Mouse (Mus musculus) midbrain, postnatal 0 days (tissue): Measurements from ENCODE around the gene Heyl. TPM values are rescaled to one million over a fixed set of nuclear protein-coding genes. Genes with fewer than 3 reads are reported as not detected.

Source experiments
- ATAC-seq: fragments of 200-750 bp; cut with Nextera tagmentation; 2 replicates; pipeline ENCODE4 v1.8.0; 2017; ENCODE audit warnings: moderate number of reproducible peaks, mild to moderate bottlenecking, moderate TSS enrichment, moderate library complexity; ENCODE audit not compliant: low FRiP score
- DNase-seq: peaks from one replicate; pipeline ENCODE4 v3.0.0-alpha.2; 2015; ENCODE audit warnings: low spot score
- H3K27ac ChIP-seq: fragments of 300-500 bp; sonication (generic); 2 replicates; pipeline ENCODE4 v1.5.1; 2014; ENCODE audit warnings: low read depth, mild to moderate bottlenecking, low read length, mixed read lengths
- H3K27me3 ChIP-seq: fragments of 300-500 bp; sonication (generic); 2 replicates; pipeline ENCODE4 v1.6.1; 2014; ENCODE audit warnings: low read length, control low read depth, mixed read lengths; ENCODE audit not compliant: insufficient read depth
- H3K36me3 ChIP-seq: fragments of 300-500 bp; sonication (generic); 2 replicates; pipeline ENCODE4 v1.6.1; 2014; ENCODE audit warnings: low read length, control low read depth, mixed read lengths; ENCODE audit not compliant: insufficient read depth
- H3K4me1 ChIP-seq: fragments of 300-500 bp; sonication (generic); 2 replicates; pipeline ENCODE4 v1.6.1; 2014; ENCODE audit warnings: mild to moderate bottlenecking, control low read depth, antibody characterized with exemption, low read length, mixed read lengths; ENCODE audit not compliant: insufficient read depth
- H3K4me2 ChIP-seq: fragments of 300-500 bp; sonication (generic); 2 replicates; pipeline ENCODE4 v1.6.1; 2014; ENCODE audit warnings: low read depth, mild to moderate bottlenecking, low read length, mixed read lengths; ENCODE audit not compliant: poor library complexity, severe bottlenecking
- H3K4me3 ChIP-seq: fragments of 300-500 bp; sonication (generic); 2 replicates; pipeline ENCODE4 v1.5.1; 2014; ENCODE audit warnings: low read depth, mild to moderate bottlenecking, low read length, moderate library complexity
- H3K9ac ChIP-seq: fragments of 300-500 bp; sonication (generic); replicated peaks from 2 replicates; pipeline ENCODE4 v1.6.1; 2014; ENCODE audit warnings: mild to moderate bottlenecking, low read length, moderate library complexity, mixed read lengths; ENCODE audit not compliant: poor library complexity, severe bottlenecking
- H3K9me3 ChIP-seq: fragments of 300-500 bp; sonication (generic); 2 replicates; pipeline ENCODE4 v1.6.1; 2016; ENCODE audit warnings: low read length, control low read depth
- CTCF ChIP-seq: IDR thresholded peaks from 2 replicates; pipeline ENCODE4 v1.5.1; 2016; ENCODE audit warnings: antibody characterized with exemption, mild to moderate bottlenecking
- WGBS: fragments of 180-500 bp; shearing (Covaris S2); extraction: QIAGEN DNeasy Blood & Tissue Kit; methylation state at CpG from one replicate; pipeline ENCODE4 v1.1.7; 2014; 5-methylcytosine and 5-hydroxymethylcytosine counted together
- polyA plus RNA-seq: library from polyadenylated mRNA; unstranded; fragments of >200 nt; fragmentation: Nextera tagmentation; extraction: Ambion mirVana; gene quantifications from 2 replicates; pipeline ENCODE4 v1.2.1, GENCODE M21; 2015
- total RNA-seq: library from RNA; depleted of rRNA; stranded (reverse); fragments of >200 nt; gene quantifications from 2 replicates; pipeline ENCODE4 v1.2.3, GENCODE M21; 2014

The Heyl gene
- total and polyA plus RNA-seq, 2 experiments from 2014 or later = 5.0 to 5.1 TPM

DNA sequence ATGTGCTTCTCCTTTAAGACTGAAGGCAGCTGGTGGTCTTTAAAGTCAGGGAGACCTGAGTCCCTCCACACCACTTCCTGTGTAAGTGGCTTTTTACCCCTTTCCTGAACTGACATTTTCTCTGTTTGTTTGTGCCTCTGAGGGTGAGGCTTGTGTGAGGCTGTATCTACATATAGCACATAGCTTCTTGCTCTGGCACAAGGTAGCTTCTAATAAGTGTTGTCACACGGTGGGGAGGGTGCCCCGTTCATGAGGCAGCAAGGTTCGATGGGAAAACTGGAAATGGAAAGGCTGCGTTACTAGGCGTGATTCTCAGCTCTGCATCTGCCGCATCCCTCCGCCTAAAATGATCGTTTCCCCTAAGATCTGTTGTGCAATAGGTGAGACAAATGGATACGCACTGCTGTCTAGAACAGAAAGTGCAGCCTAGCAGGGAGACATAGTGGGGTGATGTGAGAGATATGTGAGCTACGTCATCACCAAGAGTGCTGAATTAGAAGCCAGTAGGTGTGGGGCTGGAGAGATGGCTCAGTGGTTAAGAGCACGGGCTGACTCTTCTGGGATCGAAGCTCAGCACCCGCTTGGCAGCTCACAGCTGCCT lies 3.2 kb downstream of the Heyl start:
- 85% methylated on average over 13 of the region's 13 CpGs for WGBS
- Histone ChIP-seq H3K4me1 (peaks cover 4% of the 10 kb centered on the region), H3K9ac (no peak overlapping the region), H3K36me3 (no peaks in the 10 kb centered on the region), H3K9me3 (no peaks in the 10 kb centered on the region), H3K4me2 (no peak overlapping the region), H3K27me3 (peaks cover 31% of the 10 kb centered on the region), H3K27ac (no peak overlapping the region), H3K4me3 (no peak overlapping the region)
- no peak for DNase-seq
- no peak for ATAC-seq
- TF ChIP-seq CTCF = no peak

- no peak for TF ChIP-seq CTCF
- no peak overlapping the region for H3K27ac ChIP-seq
- H3K4me1 ChIP-seq = peaks cover 4% of the 10 kb centered on the region
- no peaks in the 10 kb centered on the region for H3K36me3 ChIP-seq
- 64% methylated on average over 6 of the region's 6 CpGs for WGBS
- no peaks in the 10 kb centered on the region for H3K9me3 ChIP-seq
- no peak overlapping the region for H3K9ac ChIP-seq
- H3K4me3 ChIP-seq = no peak overlapping the region
- DNase-seq = no peak
- no peak overlapping the region for H3K4me2 ChIP-seq
- ATAC-seq = no peak
- H3K27me3 ChIP-seq = peaks cover 27% of the 10 kb centered on the region
Measured at GRCm38 (mm10) chr4:123237386-123238266, 4.3 kb downstream of the Heyl start.

DNA sequence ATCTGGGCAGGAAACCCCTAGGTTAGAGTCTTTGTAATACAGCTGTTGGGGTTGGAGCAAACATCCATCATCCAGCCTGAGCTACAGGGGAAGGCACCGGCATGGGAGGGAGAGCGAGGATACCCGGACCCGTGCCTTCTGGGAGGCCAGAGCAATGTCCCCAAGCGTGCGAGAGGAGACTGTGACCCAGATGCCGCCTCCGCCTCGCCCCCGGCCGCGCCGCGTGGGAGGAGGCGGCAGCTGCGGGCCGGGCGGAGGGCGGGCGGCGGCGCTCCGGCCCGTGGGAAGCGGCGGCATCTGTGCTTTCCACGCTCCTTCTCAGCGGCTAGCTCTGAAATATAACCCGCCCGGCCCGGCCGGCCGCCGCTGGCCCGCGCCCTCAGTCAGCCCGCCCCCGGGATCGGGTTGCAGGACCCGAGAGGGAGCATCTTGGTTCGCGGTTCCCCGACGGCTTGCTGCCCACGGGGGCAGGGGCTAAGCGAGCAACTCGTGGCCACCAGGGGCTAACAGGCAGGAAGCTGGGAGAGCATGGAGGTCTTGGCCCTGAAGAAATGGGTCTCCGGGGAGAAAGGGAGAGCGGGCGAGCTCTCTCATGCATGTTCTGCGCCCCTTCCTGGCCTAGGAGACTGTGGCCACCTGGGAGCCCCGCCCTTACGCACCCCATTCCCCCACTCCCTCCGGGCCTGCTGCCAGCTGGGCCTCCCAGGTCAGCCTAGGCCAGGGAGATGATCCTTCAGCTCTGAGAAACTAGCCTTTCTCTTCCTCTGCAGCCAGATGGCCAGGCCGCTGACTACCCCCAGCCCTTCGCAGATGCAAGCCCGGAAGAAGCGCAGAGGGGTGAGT lies 6.2 kb downstream of the Heyl start:
- Histone ChIP-seq H3K9ac (peak overlapping the region; percentile 44), H3K4me1 (no peaks in the 10 kb centered on the region; the same call in 1 of the 2 replicates), H3K36me3 (no peaks in the 10 kb centered on the region), H3K27me3 (peaks cover 16% of the 10 kb centered on the region), H3K4me3 (peak overlapping the region; percentile 33), H3K4me2 (peak overlapping the region; percentile 49), H3K27ac (no peak overlapping the region), H3K9me3 (no peaks in the 10 kb centered on the region)
- 6% methylated on average over 49 of the region's 58 CpGs for WGBS
- ATAC-seq = peak; percentile 38
- no peak for DNase-seq
- TF ChIP-seq CTCF = no peak

DNA sequence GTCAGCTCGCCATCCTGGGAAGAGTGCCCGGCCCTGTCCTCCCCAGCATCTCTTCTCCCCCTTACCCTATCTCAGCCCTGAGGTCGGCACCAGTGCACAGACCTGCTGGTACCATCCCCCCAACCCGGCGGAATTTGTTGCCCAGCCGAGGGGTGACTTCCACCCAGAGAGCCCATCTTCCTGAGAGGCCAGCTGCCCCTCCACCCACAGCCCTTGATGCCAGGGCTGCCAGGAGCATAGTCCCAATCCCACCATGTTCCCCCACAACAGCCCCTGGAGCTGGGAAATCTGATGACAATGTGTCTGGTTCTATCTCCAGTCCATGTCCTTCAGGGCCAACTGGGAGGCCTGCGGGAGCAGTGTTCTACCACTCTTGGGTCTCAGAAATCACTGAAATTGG lies 12.9 kb downstream of the Heyl start:
- no peak for TF ChIP-seq CTCF
- H3K9me3 ChIP-seq = no peaks in the 10 kb centered on the region
- no peaks in the 10 kb centered on the region for H3K36me3 ChIP-seq
- WGBS = 89% methylated on average over 7 of the region's 7 CpGs
- ATAC-seq (no peak), DNase-seq (no peak)
- H3K4me3 ChIP-seq = no peak overlapping the region
- H3K4me2 ChIP-seq = no peak overlapping the region
- no peaks in the 10 kb centered on the region for H3K27me3 ChIP-seq
- H3K4me1 ChIP-seq = no peaks in the 10 kb centered on the region
- H3K27ac ChIP-seq = no peak overlapping the region
- no peak overlapping the region for H3K9ac ChIP-seq

- no peak for DNase-seq
- H3K4me1 ChIP-seq = no peaks in the 10 kb centered on the region
- H3K9me3 ChIP-seq = no peaks in the 10 kb centered on the region
- no peak for ATAC-seq
- no peak overlapping the region for H3K27ac ChIP-seq
- H3K4me3 ChIP-seq = no peak overlapping the region
- 93% methylated on average over 5 of the region's 5 CpGs for WGBS
- H3K4me2 ChIP-seq = no peak overlapping the region
- H3K36me3 ChIP-seq = no peaks in the 10 kb centered on the region
- H3K9ac ChIP-seq = no peak overlapping the region
- no peaks in the 10 kb centered on the region for H3K27me3 ChIP-seq
- TF ChIP-seq CTCF = no peak
Measured at GRCm38 (mm10) chr4:123246651-123247050, 13.3 kb downstream of the Heyl start.
